Mouse (Mus musculus): ENCODE measurements around the gene Lipk. TPM values are rescaled to one million over a fixed set of nuclear protein-coding genes. Genes with fewer than 3 reads are reported as not detected.

Lipk gene
- polyA plus RNA-seq (2015; fragmentation: Nextera tagmentation; extraction: Ambion mirVana): not detected in 2 replicates

- no peaks in the 10 kb centered on the region for H3K36me3 ChIP-seq (replicated peaks; ENCODE audit: insufficient read depth, low read length)
- ATAC-seq (no peak), DNase-seq (no peak)
- H3K9me3 ChIP-seq (ENCODE audit: low read length): no peaks in the 10 kb centered on the region
- no peaks in the 10 kb centered on the region for H3K4me1 ChIP-seq (ENCODE audit: insufficient read depth)
- H3K27ac ChIP-seq (ENCODE audit: low read depth): no peak within 1 kb of the TSS
- no peak within 1 kb of the TSS for H3K4me3 ChIP-seq (ENCODE audit: low read depth, low read length)
- H3K4me2 ChIP-seq (ENCODE audit: low read depth, low read length): no peak within 1 kb of the TSS
- H3K9ac ChIP-seq (replicated peaks): no peak within 1 kb of the TSS
- WGBS (ENCODE audit: insufficient replicate concordance): 75% methylated on average over 6 of the region's 6 CpGs
- no peaks in the 10 kb centered on the region for H3K27me3 ChIP-seq (ENCODE audit: insufficient read depth, low read length)
- TF ChIP-seq CTCF (IDR thresholded peaks at IDR 0.05; ENCODE audit: low read depth) (no peak), EP300 (IDR thresholded peaks at IDR 0.05; ENCODE audit: low read depth) (no peak)
These were observed at the start of gene Lipk for GRCm38 (mm10) chr19:34008002-34008401. TSS of gene Lipk (plus strand) at chr19:34008290.

DNA sequence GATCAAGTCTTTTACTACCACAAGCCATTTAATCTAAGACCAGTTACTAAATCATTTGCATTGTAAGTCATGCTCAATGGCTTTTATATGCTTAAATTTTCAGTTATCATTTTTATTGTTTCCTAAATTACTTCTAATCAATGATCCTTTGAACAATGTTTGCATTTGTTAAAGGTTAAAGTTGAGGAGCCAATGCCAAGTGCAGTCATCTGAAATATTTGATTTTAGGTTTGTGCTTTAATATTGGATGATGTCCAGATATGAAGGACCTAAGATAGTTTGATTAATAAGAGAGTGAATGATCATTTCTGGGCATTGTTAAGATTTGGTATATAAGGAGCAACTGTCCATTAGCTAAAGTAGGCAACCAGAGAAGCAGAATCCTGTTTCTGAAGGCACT lies 47.2 kb upstream of the Lipk start, which contains the start of gene Lipf:
Gene Lipf (plus strand): TSS at position 301 of the 400 bp plus-strand sequence.
- H3K27me3 ChIP-seq (ENCODE audit: insufficient read depth, low read length): no peaks in the 10 kb centered on the region
- TF ChIP-seq CTCF (IDR thresholded peaks at IDR 0.05; ENCODE audit: low read depth): no peak
- H3K4me3 ChIP-seq (ENCODE audit: low read depth, low read length): no peak within 1 kb of the TSS
- no peak within 1 kb of the TSS for H3K9ac ChIP-seq (replicated peaks)
- no peak within 1 kb of the TSS for H3K27ac ChIP-seq (ENCODE audit: low read depth)
- H3K9me3 ChIP-seq (ENCODE audit: low read length): no peaks in the 10 kb centered on the region
- no peaks in the 10 kb centered on the region for H3K36me3 ChIP-seq (replicated peaks; ENCODE audit: insufficient read depth, low read length)
- DNase-seq (no peak), ATAC-seq (no peak)
- no peaks in the 10 kb centered on the region for H3K4me1 ChIP-seq (ENCODE audit: insufficient read depth)
- H3K4me2 ChIP-seq (ENCODE audit: low read depth, low read length): no peak within 1 kb of the TSS

GRCm38 (mm10) chr19:33979007-33979406 lies 29.1 kb upstream of the Lipk start:
- ATAC-seq: no peak
- no peaks in the 10 kb centered on the region for H3K9me3 ChIP-seq (ENCODE audit: low read length)
- no peak for DNase-seq
- no peak overlapping the region for H3K9ac ChIP-seq (replicated peaks)
- no peak for TF ChIP-seq EP300 (IDR thresholded peaks at IDR 0.05; ENCODE audit: low read depth)
- peak; percentile 57 for TF ChIP-seq CTCF (IDR thresholded peaks at IDR 0.05; ENCODE audit: low read depth)
- H3K4me1 ChIP-seq (ENCODE audit: insufficient read depth): no peaks in the 10 kb centered on the region
- no peak overlapping the region for H3K4me3 ChIP-seq (ENCODE audit: low read depth, low read length)
- 38% methylated on average over 3 of the region's 3 CpGs for WGBS (ENCODE audit: insufficient replicate concordance)
- no peak overlapping the region for H3K4me2 ChIP-seq (ENCODE audit: low read depth, low read length)
- H3K36me3 ChIP-seq (replicated peaks; ENCODE audit: insufficient read depth, low read length): no peaks in the 10 kb centered on the region
- H3K27ac ChIP-seq (ENCODE audit: low read depth): no peak overlapping the region
- H3K27me3 ChIP-seq (ENCODE audit: insufficient read depth, low read length): no peaks in the 10 kb centered on the region

GRCm38 (mm10) chr19:33983043-33983442 lies 25.0 kb upstream of the Lipk start:
- no peaks in the 10 kb centered on the region for H3K4me1 ChIP-seq (ENCODE audit: insufficient read depth)
- 70% methylated on average over 3 of the region's 3 CpGs for WGBS (ENCODE audit: insufficient replicate concordance)
- H3K27me3 ChIP-seq (ENCODE audit: insufficient read depth, low read length): no peaks in the 10 kb centered on the region
- ATAC-seq (no peak), DNase-seq (no peak)
- TF ChIP-seq CTCF (IDR thresholded peaks at IDR 0.05; ENCODE audit: low read depth) (no peak), EP300 (IDR thresholded peaks at IDR 0.05; ENCODE audit: low read depth) (no peak)
- no peak overlapping the region for H3K4me3 ChIP-seq (ENCODE audit: low read depth, low read length)
- no peaks in the 10 kb centered on the region for H3K36me3 ChIP-seq (replicated peaks; ENCODE audit: insufficient read depth, low read length)
- no peak overlapping the region for H3K9ac ChIP-seq (replicated peaks)
- no peak overlapping the region for H3K4me2 ChIP-seq (ENCODE audit: low read depth, low read length)
- no peaks in the 10 kb centered on the region for H3K9me3 ChIP-seq (ENCODE audit: low read length)
- no peak overlapping the region for H3K27ac ChIP-seq (ENCODE audit: low read depth)

- WGBS (ENCODE audit: insufficient replicate concordance): 71% methylated on average over 11 of the region's 11 CpGs
- Histone ChIP-seq H3K27me3 (ENCODE audit: insufficient read depth, low read length) (no peaks in the 10 kb centered on the region), H3K4me1 (ENCODE audit: insufficient read depth) (no peaks in the 10 kb centered on the region), H3K9ac (replicated peaks) (no peak overlapping the region), H3K36me3 (replicated peaks; ENCODE audit: insufficient read depth, low read length) (no peaks in the 10 kb centered on the region), H3K4me2 (ENCODE audit: low read depth, low read length) (no peak overlapping the region), H3K4me3 (ENCODE audit: low read depth, low read length) (no peak overlapping the region), H3K27ac (ENCODE audit: low read depth) (no peak overlapping the region), H3K9me3 (ENCODE audit: low read length) (no peaks in the 10 kb centered on the region)
- TF ChIP-seq EP300 (IDR thresholded peaks at IDR 0.05; ENCODE audit: low read depth) (no peak), CTCF (IDR thresholded peaks at IDR 0.05; ENCODE audit: low read depth) (no peak)
- DNase-seq (no peak), ATAC-seq (no peak)
These were observed 13.5 kb downstream of the Lipk start for GRCm38 (mm10) chr19:34021440-34022172.

- TF ChIP-seq EP300 (IDR thresholded peaks at IDR 0.05; ENCODE audit: low read depth) (no peak), CTCF (IDR thresholded peaks at IDR 0.05; ENCODE audit: low read depth) (peak; percentile 53)
- DNase-seq (no peak), ATAC-seq (no peak)
- Histone ChIP-seq H3K9ac (replicated peaks) (no peak overlapping the region), H3K4me3 (ENCODE audit: low read depth, low read length) (no peak overlapping the region), H3K36me3 (replicated peaks; ENCODE audit: insufficient read depth, low read length) (no peaks in the 10 kb centered on the region), H3K4me2 (ENCODE audit: low read depth, low read length) (no peak overlapping the region), H3K9me3 (ENCODE audit: low read length) (no peaks in the 10 kb centered on the region), H3K27ac (ENCODE audit: low read depth) (no peak overlapping the region), H3K27me3 (ENCODE audit: insufficient read depth, low read length) (no peaks in the 10 kb centered on the region), H3K4me1 (ENCODE audit: insufficient read depth) (no peaks in the 10 kb centered on the region)
- 31% methylated on average over 3 of the region's 3 CpGs for WGBS (ENCODE audit: insufficient replicate concordance)
These were observed 14.7 kb downstream of the Lipk start for GRCm38 (mm10) chr19:34022759-34023158.
